Mouse (Mus musculus): Measurements from ENCODE around the gene Primpol. TPM values are rescaled to one million over a fixed set of nuclear protein-coding genes. Genes with fewer than 3 reads are reported as not detected.

Primpol gene
- total RNA-seq, 2 experiments from 2014 or later = 1.2 to 2.0 TPM

- DNase-seq = no peak
These were observed 57.6 kb downstream of the Primpol start for GRCm38 (mm10) chr8:46559428-46559827.

- DNase-seq = no peak
These were observed 64.6 kb downstream of the Primpol start for GRCm38 (mm10) chr8:46552441-46552765.

GRCm38 (mm10) chr8:46551615-46552440, 65.2 kb downstream of the Primpol start, which contains the start of gene Cenpu:
TSS of gene Cenpu (plus strand) at chr8:46552028.
- peak; percentile 99 for DNase-seq

GRCm38 (mm10) chr8:46551029-46551428, 66.0 kb downstream of the Primpol start:
- DNase-seq = no peak

- no peak for DNase-seq
These were observed 67.0 kb downstream of the Primpol start for GRCm38 (mm10) chr8:46550058-46550457.

- DNase-seq = no peak
These were observed 69.8 kb downstream of the Primpol start for GRCm38 (mm10) chr8:46547245-46547644.

GRCm38 (mm10) chr8:46546431-46547176, 70.4 kb downstream of the Primpol start:
- DNase-seq = no peak

- DNase-seq = no peak
These were observed 71.2 kb downstream of the Primpol start for GRCm38 (mm10) chr8:46545854-46546253.

- DNase-seq = no peak
These were observed 73.3 kb downstream of the Primpol start for GRCm38 (mm10) chr8:46543662-46544061.

GRCm38 (mm10) chr8:46543191-46543590, 73.8 kb downstream of the Primpol start:
- peak; percentile 37 for DNase-seq

GRCm38 (mm10) chr8:46539701-46540100, 77.3 kb downstream of the Primpol start:
- DNase-seq = peak; percentile 83

- no peak for DNase-seq
These were observed 83.1 kb downstream of the Primpol start for GRCm38 (mm10) chr8:46533926-46534325.

- DNase-seq = no peak
These were observed 86.5 kb downstream of the Primpol start for GRCm38 (mm10) chr8:46530541-46530940.

GRCm38 (mm10) chr8:46529508-46529907, 87.5 kb downstream of the Primpol start:
- no peak for DNase-seq

- no peak for DNase-seq
These were observed 90.2 kb downstream of the Primpol start for GRCm38 (mm10) chr8:46526821-46527220.

- no peak for DNase-seq
These were observed 90.9 kb downstream of the Primpol start for GRCm38 (mm10) chr8:46526098-46526497.

Other genes starting within 250 kb of the Primpol start
- 100 to 1,000 TPM; 251 to 347 TPM for gene Acsl1, start 146.2 kb downstream of the Primpol start, total RNA-seq (2021)
- gene Cenpu, start 65.2 kb downstream of the Primpol start, total RNA-seq (2021) = 1 to 10 TPM in 1 of 2 experiments, under 1 TPM in 1; 0.41 to 1.2 TPM
- gene Casp3, start 79 bp upstream of the Primpol start, total RNA-seq (2021) = 1 to 10 TPM; 2.3 to 3.1 TPM
- 10 to 100 TPM; 27.4 to 29.6 TPM for gene Irf2, start 122.5 kb upstream of the Primpol start, total RNA-seq (2021)